Mouse (Mus musculus) A20 (cell line): Measurements from ENCODE around the gene Zgpat.

Experiments
- DNase-seq: peaks from one replicate; pipeline ENCODE4 v3.0.0-alpha.2; 2011; ENCODE audit warnings: low read depth, low spot score

Gene Zgpat

GRCm38 (mm10) chr2:181364860-181365596, at the start of gene Zgpat, which contains the start of gene Arfrp1:
TSS of gene Zgpat (plus strand) at chr2:181364928.
TSS of gene Arfrp1 (minus strand) at chr2:181365404.
- DNase-seq, result peak; percentile 95

- DNase-seq, result peak; percentile 93
Measured at GRCm38 (mm10) chr2:181319248-181320102, 45.3 kb upstream of the Zgpat start, which contains the start of gene Rtel1. TSS of gene Rtel1 (plus strand) at chr2:181319739.

DNA sequence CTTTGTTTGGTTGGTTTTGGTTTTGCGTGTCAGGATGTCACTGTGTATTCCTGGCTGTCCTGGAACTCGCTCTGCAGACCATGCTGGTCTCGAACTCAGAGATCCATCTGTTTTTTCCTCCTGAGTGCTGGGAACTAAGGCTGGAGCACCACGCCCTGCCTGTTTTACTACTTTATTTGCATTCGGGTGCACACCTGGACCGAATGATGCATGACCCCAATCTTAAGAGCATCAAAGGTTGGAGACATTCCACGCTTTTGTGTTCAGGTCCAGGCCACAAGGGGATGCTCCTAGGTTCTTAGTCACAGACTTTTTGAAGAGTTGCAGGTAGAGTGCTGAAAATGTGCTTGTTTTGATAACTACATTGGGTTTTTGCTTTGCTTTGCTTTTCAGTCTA, 44.6 kb upstream of the Zgpat start:
- DNase-seq, result no peak

DNA sequence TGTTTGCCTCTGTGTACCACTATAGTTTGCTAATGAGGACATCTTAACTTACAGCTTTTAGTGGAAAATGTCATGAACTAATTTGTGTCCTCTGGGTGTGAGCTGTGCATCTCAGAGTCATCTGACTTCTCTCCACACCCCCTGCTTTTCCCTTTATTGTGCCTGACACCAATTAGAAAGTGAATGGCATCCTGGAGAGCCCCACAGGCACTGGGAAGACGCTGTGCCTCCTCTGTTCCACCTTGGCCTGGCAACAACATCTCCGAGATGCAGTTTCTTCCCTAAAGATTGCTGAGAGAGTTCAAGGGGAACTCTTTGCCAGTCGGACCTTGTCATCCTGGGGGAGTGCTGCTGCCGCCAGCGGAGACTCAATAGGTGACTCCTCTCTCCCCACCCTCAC, 42.6 kb upstream of the Zgpat start:
- no peak for DNase-seq

DNA sequence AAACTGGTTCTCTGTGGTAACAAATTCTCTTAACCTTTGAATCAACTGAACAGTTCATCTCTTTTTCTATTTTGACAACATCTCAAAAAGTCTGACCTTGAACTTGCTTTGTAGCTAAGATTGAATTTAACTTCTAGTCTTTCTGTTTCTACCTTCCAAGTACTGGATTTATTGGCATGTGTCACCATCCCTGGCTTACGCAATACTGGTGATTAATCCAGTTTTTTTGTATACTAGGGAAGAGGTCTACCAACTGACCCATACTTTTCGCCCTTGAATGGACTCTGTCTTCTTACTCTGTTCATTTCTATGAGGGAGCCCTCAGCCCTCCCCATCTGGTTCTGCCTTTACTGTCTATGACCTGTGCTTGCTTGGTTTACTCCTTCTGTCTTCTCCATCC, 38.6 kb upstream of the Zgpat start:
- DNase-seq, result no peak

DNA sequence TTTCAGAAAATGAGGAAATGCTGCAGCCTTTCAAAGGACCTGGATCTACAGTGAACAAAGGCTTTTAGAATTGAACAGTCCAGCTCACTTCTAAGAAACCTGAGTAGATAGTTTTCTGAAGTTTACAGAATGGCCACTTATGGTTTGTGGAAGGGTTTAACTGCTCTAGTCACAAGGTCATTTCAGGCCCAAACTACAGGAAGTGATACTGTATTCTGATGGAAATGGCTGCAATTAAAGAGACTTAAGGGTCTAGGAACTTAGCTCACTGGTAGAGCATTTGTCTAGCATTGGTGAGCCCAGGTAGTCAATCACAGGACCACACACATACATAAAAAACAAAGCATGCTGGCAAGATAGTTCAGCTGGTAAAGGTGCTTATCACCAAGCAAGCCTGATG, 32.2 kb upstream of the Zgpat start:
- DNase-seq, result no peak

DNA sequence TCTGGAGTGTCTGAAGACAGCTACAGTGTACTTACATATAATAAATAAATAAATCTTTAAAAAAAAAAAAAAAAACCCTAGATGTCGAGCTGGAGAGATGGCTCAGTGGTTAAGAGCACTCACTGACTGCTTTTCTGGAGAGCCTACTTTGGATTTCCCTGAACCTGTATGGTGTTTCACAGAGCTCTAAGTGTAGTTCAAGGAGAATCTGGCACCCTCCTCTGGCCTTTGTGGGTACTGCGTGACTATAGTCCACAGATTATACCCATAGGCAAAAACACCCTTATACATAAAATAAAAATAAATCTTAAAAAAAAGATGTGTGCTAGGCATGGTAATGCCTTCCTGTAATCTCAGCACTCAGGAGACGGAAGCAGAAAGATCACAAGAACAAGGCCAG, 30.7 kb upstream of the Zgpat start:
- DNase-seq, result peak; percentile 68

GRCm38 (mm10) chr2:181340426-181340825, 24.3 kb upstream of the Zgpat start:
- no peak for DNase-seq

GRCm38 (mm10) chr2:181342766-181343165, 22.0 kb upstream of the Zgpat start:
- DNase-seq, result no peak

- DNase-seq, result no peak
Measured at GRCm38 (mm10) chr2:181356780-181357179, 7.9 kb upstream of the Zgpat start.

DNA sequence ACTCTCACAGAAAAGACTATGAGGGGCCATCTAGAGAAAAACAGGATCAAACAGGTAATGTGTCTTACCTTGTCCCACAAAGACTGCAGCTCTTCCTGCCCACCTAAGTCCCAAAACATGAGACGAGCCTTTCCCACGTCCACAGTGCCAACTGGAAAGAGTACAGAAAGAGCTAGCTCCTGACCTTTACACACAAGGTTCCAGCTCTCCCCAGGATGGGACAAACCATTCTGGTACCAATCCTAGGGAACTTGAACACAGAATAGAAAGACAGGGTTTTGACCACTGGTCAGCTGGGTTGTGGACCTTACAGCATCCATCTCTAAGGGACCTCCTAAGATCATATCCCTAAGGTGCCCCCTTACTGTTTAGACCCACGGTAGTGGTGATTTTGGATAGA, 782 bp upstream of the Zgpat start:
- no peak for DNase-seq

GRCm38 (mm10) chr2:181364487-181364859, 255 bp upstream of the Zgpat start:
- DNase-seq, result no peak

GRCm38 (mm10) chr2:181365655-181366075, 937 bp downstream of the Zgpat start:
- DNase-seq, result no peak

- DNase-seq, result peak; percentile 24
Measured at GRCm38 (mm10) chr2:181370001-181370400, 5.3 kb downstream of the Zgpat start.

- DNase-seq, result peak; percentile 70
Measured at GRCm38 (mm10) chr2:181375787-181376186, 11.1 kb downstream of the Zgpat start.

- DNase-seq, result no peak
Measured at GRCm38 (mm10) chr2:181377230-181377629, 12.5 kb downstream of the Zgpat start.

GRCm38 (mm10) chr2:181378701-181379100, 14.0 kb downstream of the Zgpat start:
- no peak for DNase-seq

- DNase-seq, result no peak
Measured at GRCm38 (mm10) chr2:181379778-181380177, 15.1 kb downstream of the Zgpat start, which contains the start of gene Lime1. TSS of gene Lime1 (plus strand) at chr2:181380078.

DNA sequence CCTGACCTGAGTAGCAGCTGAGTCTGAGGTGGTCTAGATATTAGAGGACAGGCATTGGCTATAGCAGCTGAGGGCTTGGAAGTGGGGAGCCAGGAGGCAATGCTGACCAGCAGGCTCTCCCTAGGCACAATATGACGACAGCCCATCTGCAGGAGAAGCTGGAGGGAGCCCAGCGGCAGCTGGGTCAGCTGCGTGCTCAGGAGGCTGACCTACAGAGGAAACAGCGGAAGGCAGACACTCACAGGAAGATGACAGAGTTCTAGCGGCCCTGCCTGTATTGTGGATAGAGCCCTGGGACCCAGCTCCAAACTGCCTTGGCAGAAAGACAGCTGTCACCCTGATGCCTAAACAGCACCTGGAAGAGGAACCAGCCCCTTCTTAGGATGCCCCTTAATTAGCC, 15.5 kb downstream of the Zgpat start:
- DNase-seq, result no peak

DNA sequence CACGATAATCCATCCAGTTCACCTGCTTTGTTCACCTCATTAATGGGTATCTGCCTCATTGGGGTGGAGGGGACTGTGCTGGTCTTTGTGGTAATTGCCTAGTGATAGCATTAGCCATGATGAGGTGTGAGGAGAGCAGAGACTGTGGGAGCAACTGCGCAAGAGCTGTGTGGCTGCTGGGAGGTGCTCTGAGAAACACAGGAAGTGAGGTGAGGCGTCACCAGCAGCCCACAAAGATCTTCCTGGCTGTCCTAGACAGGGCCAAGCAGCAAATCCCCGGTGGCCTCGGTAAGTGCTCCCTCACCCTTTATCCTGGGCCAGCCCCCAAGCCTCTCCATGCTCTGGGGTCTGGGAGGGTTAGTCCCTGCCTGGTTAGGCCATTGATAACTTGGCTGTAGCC, 16.4 kb downstream of the Zgpat start:
- DNase-seq, result no peak

- peak; percentile 46 for DNase-seq
Measured at GRCm38 (mm10) chr2:181381631-181382306, 17.0 kb downstream of the Zgpat start.

- DNase-seq, result no peak
Measured at GRCm38 (mm10) chr2:181384463-181384862, 19.7 kb downstream of the Zgpat start.
